Mouse (Mus musculus): Measurements from ENCODE around the gene Lypd8.

DNA sequence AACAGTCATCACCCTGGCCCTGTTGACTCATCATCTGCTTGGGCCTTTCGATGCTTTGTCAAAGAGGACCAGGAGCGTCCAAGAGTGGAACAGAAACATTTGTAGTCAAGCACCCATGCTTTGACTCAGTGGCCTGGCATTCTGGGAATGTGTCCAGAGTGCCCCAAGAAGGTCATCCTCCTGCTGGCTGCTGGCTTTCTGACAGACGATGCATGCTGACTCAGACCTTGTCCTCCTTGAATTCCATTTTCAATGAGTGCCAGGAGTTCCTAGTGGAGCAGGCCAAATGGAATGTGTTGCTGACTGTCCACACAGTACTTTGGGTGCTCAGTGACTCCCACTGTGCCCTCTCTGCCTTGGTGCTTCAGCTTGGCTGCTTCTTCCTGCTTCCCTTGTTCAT is 44.1 kb upstream of the Lypd8 start:
- no peak for TF ChIP-seq CTCF (IDR thresholded peaks at IDR 0.05; ENCODE audit: borderline replicate concordance, insufficient read depth, low read length)
- no peak for TF ChIP-seq POLR2A (IDR thresholded peaks at IDR 0.05; ENCODE audit: low read depth, low read length)

All from embryonic fibroblast, embryonic 13.5 days (primary cell).